Mouse (Mus musculus): ENCODE measurements around the gene 4933416C03Rik. TPM values are rescaled to one million over a fixed set of nuclear protein-coding genes. Genes with fewer than 3 reads are reported as not detected.

4933416C03Rik gene
- polyA plus RNA-seq, 1 experiment from 2014 or later = not detected

DNA sequence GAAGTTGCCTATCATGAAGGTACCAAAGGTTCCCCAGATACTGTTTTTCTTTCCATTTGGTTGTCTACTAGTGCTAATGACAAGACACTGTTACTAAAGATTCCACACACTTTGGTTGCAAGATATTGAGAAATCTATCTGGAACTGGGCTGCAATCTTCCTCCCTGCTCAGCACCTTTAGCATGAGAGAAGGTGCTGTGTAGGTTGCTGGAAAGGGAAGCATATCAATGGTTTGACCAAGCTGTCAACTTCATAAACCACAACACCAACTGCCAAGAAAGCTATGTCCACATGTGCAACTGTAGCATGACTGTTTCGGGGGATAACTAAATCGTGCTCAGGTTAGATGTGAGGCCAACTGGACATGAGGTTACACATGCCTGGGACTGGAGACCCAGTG lies 7.7 kb upstream of the 4933416C03Rik start:
- ATAC-seq (ENCODE audit: insufficient read depth, low FRiP score, low read depth) = no peak
- H3K36me3 ChIP-seq = no peaks in the 10 kb centered on the region
- no peaks in the 10 kb centered on the region for H3K4me1 ChIP-seq
- no peak overlapping the region for H3K4me3 ChIP-seq (replicated peaks)
- no peaks in the 10 kb centered on the region for H3K27me3 ChIP-seq (replicated peaks)
- H3K9me3 ChIP-seq = no peaks in the 10 kb centered on the region
- no peak overlapping the region for H3K4me2 ChIP-seq
- H3K9ac ChIP-seq = no peak overlapping the region
- no peak overlapping the region for H3K27ac ChIP-seq
- 79% methylated on average over 2 of the region's 2 CpGs for WGBS

DNA sequence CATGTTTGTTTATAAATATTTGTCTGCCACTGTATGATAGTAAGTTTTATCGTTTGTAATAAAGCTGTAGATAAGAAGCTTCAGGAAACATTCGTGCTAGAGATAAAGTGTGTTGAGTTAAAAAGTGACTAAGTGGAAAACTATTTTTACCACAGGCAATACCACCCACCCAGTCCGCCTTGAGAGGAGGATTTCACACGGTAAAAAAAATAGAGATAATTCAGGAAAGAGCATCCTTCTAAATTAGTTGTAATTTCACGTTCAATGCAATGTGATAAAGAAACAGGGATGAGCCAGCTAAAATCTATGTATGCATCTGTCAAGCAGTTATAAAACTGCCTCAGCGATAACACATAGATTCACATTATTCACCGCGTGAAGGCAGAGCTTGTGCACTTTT lies 3.3 kb upstream of the 4933416C03Rik start:
- H3K27me3 ChIP-seq (replicated peaks) = no peaks in the 10 kb centered on the region
- H3K27ac ChIP-seq = no peak overlapping the region
- H3K4me3 ChIP-seq (replicated peaks) = no peak overlapping the region
- no peak for ATAC-seq (ENCODE audit: insufficient read depth, low FRiP score, low read depth)
- WGBS = 58% methylated on average over 8 of the region's 8 CpGs
- no peaks in the 10 kb centered on the region for H3K36me3 ChIP-seq
- no peaks in the 10 kb centered on the region for H3K9me3 ChIP-seq
- no peaks in the 10 kb centered on the region for H3K4me1 ChIP-seq
- H3K4me2 ChIP-seq = no peak overlapping the region
- H3K9ac ChIP-seq = no peak overlapping the region

DNA sequence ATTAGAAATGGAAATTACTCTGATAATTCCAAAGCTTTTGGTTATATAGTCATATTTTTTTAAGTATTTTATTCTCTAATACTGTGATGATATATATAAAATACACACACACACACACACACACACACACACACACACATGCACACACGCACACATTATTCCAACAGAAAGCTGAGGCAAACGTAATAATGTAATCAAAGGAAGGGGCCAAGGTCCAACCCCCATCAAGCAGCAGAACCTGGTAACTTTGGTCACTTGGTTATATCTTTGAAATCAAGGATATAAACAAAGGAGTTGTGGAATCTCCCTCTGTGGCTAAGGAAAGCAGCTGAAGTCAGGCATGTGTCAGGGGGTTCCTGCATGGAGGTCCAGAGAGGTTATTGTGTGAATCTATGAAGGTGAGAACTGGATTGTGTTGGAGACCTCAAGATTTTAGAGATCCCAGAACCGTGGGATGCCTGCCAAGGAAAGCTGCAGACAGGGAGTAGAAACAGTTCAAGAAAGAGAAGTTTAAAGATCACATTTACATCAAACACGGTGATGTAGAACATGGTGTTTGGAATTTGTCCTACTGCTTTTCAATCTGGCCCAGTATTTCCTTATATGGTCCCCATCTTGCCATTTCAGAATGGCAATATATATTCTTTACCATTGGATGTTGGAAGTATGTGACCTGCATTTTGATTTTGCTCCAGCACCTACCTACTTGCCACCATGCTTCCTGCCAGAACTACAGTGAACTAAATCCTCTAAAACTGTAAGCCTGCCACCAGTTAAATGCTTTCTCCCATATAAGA lies 2.4 kb upstream of the 4933416C03Rik start:
- no peak overlapping the region for H3K9ac ChIP-seq
- no peaks in the 10 kb centered on the region for H3K27me3 ChIP-seq (replicated peaks)
- no peak for ATAC-seq (ENCODE audit: insufficient read depth, low FRiP score, low read depth)
- H3K9me3 ChIP-seq = no peaks in the 10 kb centered on the region
- no peaks in the 10 kb centered on the region for H3K36me3 ChIP-seq
- H3K4me1 ChIP-seq = no peaks in the 10 kb centered on the region
- H3K4me3 ChIP-seq (replicated peaks) = no peak overlapping the region
- H3K27ac ChIP-seq = no peak overlapping the region; the same call in 1 of the 2 replicates
- 43% methylated on average over 4 of the region's 4 CpGs for WGBS
- H3K4me2 ChIP-seq = no peak overlapping the region

DNA sequence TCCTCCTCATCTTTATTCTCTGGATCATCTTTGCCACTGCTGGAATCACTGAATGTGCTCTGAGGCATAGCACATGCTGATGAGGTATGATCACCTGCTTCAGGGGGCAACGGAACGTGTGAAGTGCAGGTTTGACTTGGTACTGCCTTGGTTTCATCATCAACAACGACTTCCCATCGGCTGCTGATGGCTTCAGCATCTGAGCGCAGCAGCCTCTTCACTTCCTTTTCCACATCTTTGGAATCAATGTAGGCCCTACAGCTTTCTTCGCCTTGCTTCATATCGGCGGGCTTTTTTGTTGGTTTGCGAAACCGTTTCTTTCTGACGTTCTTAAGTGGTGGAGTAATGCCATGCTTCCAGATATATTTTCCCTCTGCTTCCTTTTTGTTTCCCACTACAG lies 849 bp downstream of the 4933416C03Rik start:
- H3K9ac ChIP-seq = no peak overlapping the region
- H3K4me3 ChIP-seq (replicated peaks) = no peak overlapping the region
- H3K27me3 ChIP-seq (replicated peaks) = no peaks in the 10 kb centered on the region
- no peak for ATAC-seq (ENCODE audit: insufficient read depth, low FRiP score, low read depth)
- H3K36me3 ChIP-seq = no peaks in the 10 kb centered on the region
- 95% methylated on average over 11 of the region's 11 CpGs for WGBS
- no peaks in the 10 kb centered on the region for H3K9me3 ChIP-seq
- no peak overlapping the region for H3K27ac ChIP-seq
- no peak overlapping the region for H3K4me2 ChIP-seq
- no peaks in the 10 kb centered on the region for H3K4me1 ChIP-seq

DNA sequence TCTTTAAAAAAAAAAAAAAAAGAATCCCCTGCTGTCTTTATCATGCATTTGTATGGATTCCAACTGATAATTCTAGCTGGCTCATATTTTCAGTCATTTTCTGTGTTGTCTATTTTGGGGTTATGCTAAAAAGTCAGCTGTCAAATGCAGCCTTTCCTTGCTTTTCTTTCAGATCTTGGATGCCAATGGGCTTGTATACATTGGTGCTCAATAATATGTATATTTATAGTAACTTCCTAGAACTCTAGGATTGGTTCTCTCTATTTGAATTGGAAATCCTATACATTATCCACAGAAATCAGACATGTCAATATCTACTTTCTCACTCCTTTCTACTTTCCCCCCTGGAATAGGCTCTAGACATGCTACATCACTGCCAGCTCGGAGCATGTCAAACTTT lies 5.0 kb downstream of the 4933416C03Rik start:
- Histone ChIP-seq H3K27ac (no peak overlapping the region), H3K9me3 (no peaks in the 10 kb centered on the region), H3K4me2 (no peak overlapping the region), H3K27me3 (replicated peaks) (no peaks in the 10 kb centered on the region), H3K4me1 (no peaks in the 10 kb centered on the region), H3K9ac (no peak overlapping the region), H3K36me3 (no peaks in the 10 kb centered on the region), H3K4me3 (replicated peaks) (no peak overlapping the region)
- 89% methylated on average over 1 of the region's 1 CpGs for WGBS
- no peak for ATAC-seq (ENCODE audit: insufficient read depth, low FRiP score, low read depth)

DNA sequence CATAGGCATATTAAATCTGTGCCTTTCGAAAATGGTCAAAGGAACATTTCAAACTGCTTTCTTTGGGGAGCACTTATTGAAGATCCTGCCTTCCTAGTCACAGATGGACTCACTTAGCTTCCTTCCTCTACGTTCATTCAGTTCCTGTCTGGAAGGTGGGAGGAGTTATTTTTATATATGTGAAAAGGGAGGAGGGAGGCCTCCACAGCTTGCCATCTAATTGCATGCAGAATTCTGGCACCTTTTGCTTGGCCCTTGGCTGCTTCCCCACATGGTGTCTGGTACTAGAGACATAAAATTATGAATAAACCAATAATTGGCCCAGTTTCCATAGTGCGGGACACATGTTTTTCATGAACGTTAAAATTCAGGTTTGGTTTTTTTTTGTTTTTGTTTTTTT lies 5.5 kb downstream of the 4933416C03Rik start:
- Histone ChIP-seq H3K36me3 (no peaks in the 10 kb centered on the region), H3K9ac (no peak overlapping the region), H3K27me3 (replicated peaks) (no peaks in the 10 kb centered on the region), H3K4me2 (no peak overlapping the region), H3K4me1 (no peaks in the 10 kb centered on the region), H3K27ac (no peak overlapping the region), H3K9me3 (no peaks in the 10 kb centered on the region), H3K4me3 (replicated peaks) (no peak overlapping the region)
- no peak for ATAC-seq (ENCODE audit: insufficient read depth, low FRiP score, low read depth)
- WGBS = 71% methylated on average over 4 of the region's 4 CpGs

DNA sequence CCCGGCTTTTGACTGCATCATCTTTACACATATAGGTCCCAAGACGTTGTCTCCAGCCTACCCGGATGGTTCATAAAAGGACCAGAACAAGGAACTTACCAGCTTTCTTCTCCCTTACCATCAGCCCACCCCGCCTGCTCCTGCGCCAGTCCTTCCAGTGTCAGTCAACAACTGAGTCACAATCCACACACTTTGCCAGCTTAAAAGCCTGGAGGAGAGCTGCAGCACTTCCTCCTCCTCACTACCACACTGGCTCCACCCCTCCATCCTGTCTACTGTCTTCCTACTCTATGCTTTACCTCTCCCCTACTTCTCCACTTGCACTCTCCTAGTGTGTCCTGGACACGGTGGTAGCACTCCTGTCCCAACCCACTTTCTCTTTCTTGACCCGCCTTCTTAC lies 15.2 kb downstream of the 4933416C03Rik start:
- H3K27ac ChIP-seq = no peak overlapping the region
- WGBS = 80% methylated on average over 7 of the region's 7 CpGs

DNA sequence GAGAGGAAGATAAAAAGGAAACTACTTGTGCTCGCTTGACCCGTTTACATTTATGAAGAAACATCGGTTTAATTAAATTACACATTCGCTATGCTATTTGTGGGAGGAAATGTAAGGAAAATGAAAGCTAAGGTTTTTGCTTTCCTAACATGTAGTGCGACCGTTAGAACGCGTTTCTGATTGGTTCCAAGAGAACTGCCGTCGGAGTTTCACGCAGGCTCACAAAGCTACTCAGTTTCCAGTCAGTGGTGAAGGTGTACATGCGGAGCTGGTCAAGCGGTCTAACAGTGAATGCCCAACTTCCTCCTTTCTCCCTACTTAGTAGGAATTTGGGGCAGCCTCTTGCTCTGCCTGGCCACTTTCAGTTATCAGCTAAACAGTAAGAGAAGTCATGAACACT lies 17.3 kb downstream of the 4933416C03Rik start:
- 86% methylated on average over 13 of the region's 13 CpGs for whole genome bisulfite sequencing
- Histone ChIP-seq H3K4me3 (replicated peaks) (no peak overlapping the region), H3K4me2 (no peak overlapping the region), H3K27me3 (replicated peaks) (no peaks in the 10 kb centered on the region), H3K9ac (no peak overlapping the region), H3K4me1 (no peaks in the 10 kb centered on the region), H3K36me3 (no peaks in the 10 kb centered on the region), H3K9me3 (no peaks in the 10 kb centered on the region), H3K27ac (no peak overlapping the region)
- no peak for ATAC-seq (ENCODE audit: insufficient read depth, low FRiP score, low read depth)

More for the DNA sequence above, 15.2 kb downstream of the 4933416C03Rik start:
- no peak overlapping the region for H3K9ac ChIP-seq
- H3K36me3 ChIP-seq = no peaks in the 10 kb centered on the region
- no peaks in the 10 kb centered on the region for H3K9me3 ChIP-seq
- no peaks in the 10 kb centered on the region for H3K27me3 ChIP-seq (replicated peaks)
- H3K4me3 ChIP-seq (replicated peaks) = no peak overlapping the region
- no peak for ATAC-seq (ENCODE audit: insufficient read depth, low FRiP score, low read depth)
- H3K4me2 ChIP-seq = no peak overlapping the region
- H3K4me1 ChIP-seq = no peaks in the 10 kb centered on the region

DNA sequence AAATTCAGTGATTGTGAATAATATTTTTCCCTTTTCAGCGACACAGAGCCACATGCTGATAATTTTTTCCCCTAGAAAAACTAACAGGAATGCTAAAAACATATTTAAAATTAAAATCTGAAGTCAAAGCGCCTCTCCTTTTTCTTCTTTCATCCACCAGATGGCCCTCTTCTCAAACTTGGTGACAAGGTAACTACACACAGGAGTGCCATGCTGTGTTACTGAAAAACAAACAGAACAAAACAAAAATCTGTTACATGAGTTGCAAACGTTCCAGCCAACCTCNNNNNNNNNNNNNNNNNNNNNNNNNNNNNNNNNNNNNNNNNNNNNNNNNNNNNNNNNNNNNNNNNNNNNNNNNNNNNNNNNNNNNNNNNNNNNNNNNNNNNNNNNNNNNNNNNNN lies 29.8 kb downstream of the 4933416C03Rik start:
- no peak for ATAC-seq (ENCODE audit: insufficient read depth, low FRiP score, low read depth)
- WGBS = 25% methylated on average over 3 of the region's 3 CpGs

DNA sequence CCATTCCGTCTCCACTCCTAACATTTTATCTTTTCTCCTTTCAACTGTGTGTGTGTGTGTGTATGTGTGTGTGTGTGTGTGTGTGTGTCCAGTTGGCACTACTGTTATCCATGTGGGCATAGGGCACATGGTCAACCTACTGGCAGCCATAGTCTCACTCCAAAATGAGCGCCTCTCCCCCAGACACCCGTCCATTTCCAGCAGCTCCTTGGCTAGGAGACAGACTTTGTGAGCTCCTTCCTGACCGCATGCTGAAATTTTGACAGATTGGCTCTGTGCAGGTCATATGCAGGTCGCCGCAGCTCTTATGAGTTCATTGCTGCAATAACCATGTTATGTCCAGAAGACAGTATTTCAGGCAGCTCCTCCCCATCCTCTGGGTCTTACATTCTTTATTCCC lies 32.9 kb downstream of the 4933416C03Rik start:
- Histone ChIP-seq H3K36me3 (no peaks in the 10 kb centered on the region), H3K9me3 (no peaks in the 10 kb centered on the region), H3K4me2 (no peak overlapping the region), H3K9ac (no peak overlapping the region), H3K27me3 (replicated peaks) (no peaks in the 10 kb centered on the region), H3K27ac (no peak overlapping the region), H3K4me3 (replicated peaks) (no peak overlapping the region), H3K4me1 (no peaks in the 10 kb centered on the region)
- WGBS = 74% methylated on average over 6 of the region's 6 CpGs
- no peak for ATAC-seq (ENCODE audit: insufficient read depth, low FRiP score, low read depth)

More for the DNA sequence above, 29.8 kb downstream of the 4933416C03Rik start:
- Histone ChIP-seq H3K4me1 (no peaks in the 10 kb centered on the region), H3K36me3 (no peaks in the 10 kb centered on the region), H3K4me2 (no peak overlapping the region), H3K9me3 (no peaks in the 10 kb centered on the region), H3K9ac (no peak overlapping the region), H3K27ac (no peak overlapping the region), H3K4me3 (replicated peaks) (no peak overlapping the region), H3K27me3 (replicated peaks) (no peaks in the 10 kb centered on the region)

DNA sequence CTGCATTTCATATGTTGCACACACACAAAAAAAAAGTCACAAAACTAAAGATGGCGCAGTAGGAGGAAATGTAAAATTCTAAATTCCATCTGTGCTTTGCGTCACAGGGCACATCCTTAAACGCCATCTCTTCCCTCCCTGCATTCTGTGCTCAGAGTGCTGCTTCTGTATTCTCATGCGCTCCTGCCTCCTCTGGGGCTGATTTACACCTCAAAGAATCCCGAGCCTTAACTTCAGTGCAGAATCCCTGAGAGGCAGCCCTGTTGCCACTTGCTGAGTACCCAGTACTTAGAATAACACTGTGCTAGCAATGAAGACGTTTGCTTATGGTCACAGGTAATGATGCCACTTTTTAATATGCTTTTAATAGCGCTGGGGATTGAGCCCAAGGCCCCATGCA lies 34.3 kb downstream of the 4933416C03Rik start:
- Histone ChIP-seq H3K27ac (no peak overlapping the region), H3K36me3 (no peaks in the 10 kb centered on the region), H3K4me1 (no peaks in the 10 kb centered on the region), H3K4me3 (replicated peaks) (no peak overlapping the region), H3K4me2 (no peak overlapping the region), H3K9ac (no peak overlapping the region), H3K9me3 (no peaks in the 10 kb centered on the region), H3K27me3 (replicated peaks) (no peaks in the 10 kb centered on the region)
- 40% methylated on average over 7 of the region's 7 CpGs for WGBS
- no peak for ATAC-seq (ENCODE audit: insufficient read depth, low FRiP score, low read depth)

DNA sequence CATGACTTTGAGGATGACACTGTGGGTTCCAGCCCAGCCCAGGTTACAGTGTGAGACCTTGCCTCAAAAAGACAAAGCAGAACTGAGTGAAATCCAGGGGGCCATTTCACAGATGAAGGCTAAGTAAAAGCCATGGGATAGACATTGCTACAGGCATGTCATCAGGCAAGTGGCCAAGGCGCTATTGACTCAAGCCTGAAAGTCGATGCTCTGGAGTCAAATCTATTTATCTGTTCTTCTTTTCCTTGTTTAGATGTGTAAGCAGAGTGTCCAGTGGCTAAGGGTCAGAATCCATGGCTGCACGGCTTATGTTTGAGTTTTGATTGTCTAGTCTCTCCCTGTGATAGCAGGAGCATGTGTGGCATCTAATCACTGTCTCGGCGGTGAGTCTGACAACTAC lies 35.1 kb downstream of the 4933416C03Rik start:
- 66% methylated on average over 5 of the region's 5 CpGs for WGBS
- Histone ChIP-seq H3K9me3 (no peaks in the 10 kb centered on the region), H3K9ac (no peak overlapping the region), H3K36me3 (no peaks in the 10 kb centered on the region), H3K4me2 (no peak overlapping the region), H3K4me1 (no peaks in the 10 kb centered on the region), H3K27me3 (replicated peaks) (no peaks in the 10 kb centered on the region), H3K27ac (no peak overlapping the region), H3K4me3 (replicated peaks) (no peak overlapping the region)
- ATAC-seq (ENCODE audit: insufficient read depth, low FRiP score, low read depth) = no peak

DNA sequence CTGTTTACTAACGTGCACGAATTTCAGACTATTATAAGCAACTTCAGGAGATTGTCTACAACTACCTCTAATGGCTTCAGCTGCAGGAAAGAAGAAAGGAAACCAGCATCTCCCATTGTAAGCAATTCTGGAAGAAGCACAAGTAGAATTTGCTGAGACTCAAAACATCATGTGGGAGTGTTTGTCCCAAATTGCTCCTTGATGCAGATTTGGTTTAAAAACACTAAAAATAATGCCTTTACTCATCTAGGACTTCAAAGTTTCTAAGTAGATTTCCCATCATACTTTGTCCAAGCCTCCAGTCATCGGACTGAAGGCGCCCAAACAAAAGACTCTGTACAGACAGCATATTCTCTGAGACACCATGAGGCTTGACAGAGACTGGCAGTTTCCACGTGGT lies 37.8 kb downstream of the 4933416C03Rik start:
- H3K9ac ChIP-seq = no peak overlapping the region
- no peaks in the 10 kb centered on the region for H3K9me3 ChIP-seq
- no peak overlapping the region for H3K4me2 ChIP-seq
- H3K4me1 ChIP-seq = no peaks in the 10 kb centered on the region
- H3K36me3 ChIP-seq = no peaks in the 10 kb centered on the region
- no peaks in the 10 kb centered on the region for H3K27me3 ChIP-seq (replicated peaks)
- WGBS = 82% methylated on average over 5 of the region's 5 CpGs
- H3K4me3 ChIP-seq (replicated peaks) = no peak overlapping the region
- ATAC-seq (ENCODE audit: insufficient read depth, low FRiP score, low read depth) = no peak
- H3K27ac ChIP-seq = no peak overlapping the region

Measured in stomach, embryonic 15.5 days (tissue).